Mouse (Mus musculus) thymus, postnatal 25 days (tissue): Measurements from ENCODE around the gene Fbxw8.

Experiments
- DNase-seq: peaks from one replicate; pipeline ENCODE4 v3.0.0; 2022

Gene Fbxw8

GRCm38 (mm10) chr5:118154839-118155564 is at the start of gene Fbxw8:
Gene Fbxw8, minus strand, starts transcription at chr5:118155464.
- peak; percentile 31 for DNase-seq

- no peak for DNase-seq
Observed at GRCm38 (mm10) chr5:118204675-118205440, 49.6 kb upstream of the Fbxw8 start.

GRCm38 (mm10) chr5:118199670-118200069 is 44.4 kb upstream of the Fbxw8 start:
- DNase-seq, result no peak

- DNase-seq, result no peak
Observed at GRCm38 (mm10) chr5:118197421-118197820, 42.2 kb upstream of the Fbxw8 start.

- DNase-seq, result no peak
Observed at GRCm38 (mm10) chr5:118192221-118192620, 37.0 kb upstream of the Fbxw8 start.

GRCm38 (mm10) chr5:118190491-118190890 is 35.2 kb upstream of the Fbxw8 start:
- DNase-seq, result no peak

GRCm38 (mm10) chr5:118188356-118188755 is 33.1 kb upstream of the Fbxw8 start:
- DNase-seq, result no peak

- no peak for DNase-seq
Observed at GRCm38 (mm10) chr5:118186903-118187633, 31.8 kb upstream of the Fbxw8 start.

GRCm38 (mm10) chr5:118177640-118178039 is 22.4 kb upstream of the Fbxw8 start:
- DNase-seq, result no peak

- no peak for DNase-seq
Observed at GRCm38 (mm10) chr5:118175137-118175536, 19.9 kb upstream of the Fbxw8 start.

- DNase-seq, result no peak
Observed at GRCm38 (mm10) chr5:118174310-118175009, 19.2 kb upstream of the Fbxw8 start.

- DNase-seq, result peak; percentile 7
Observed at GRCm38 (mm10) chr5:118172078-118172723, 16.9 kb upstream of the Fbxw8 start.

GRCm38 (mm10) chr5:118171665-118172064 is 16.4 kb upstream of the Fbxw8 start:
- no peak for DNase-seq

- DNase-seq, result peak; percentile 22
Observed at GRCm38 (mm10) chr5:118170888-118171529, 15.7 kb upstream of the Fbxw8 start.

- DNase-seq, result peak; percentile 34
Observed at GRCm38 (mm10) chr5:118169222-118170221, 14.3 kb upstream of the Fbxw8 start.

GRCm38 (mm10) chr5:118167561-118167995 is 12.3 kb upstream of the Fbxw8 start:
- no peak for DNase-seq

GRCm38 (mm10) chr5:118165462-118165861 is 10.2 kb upstream of the Fbxw8 start:
- DNase-seq, result no peak

- no peak for DNase-seq
Observed at GRCm38 (mm10) chr5:118164581-118164980, 9.3 kb upstream of the Fbxw8 start, which contains the start of gene Hrk. Gene Hrk, plus strand, starts transcription at chr5:118164648.

- no peak for DNase-seq
Observed at GRCm38 (mm10) chr5:118160691-118161090, 5.4 kb upstream of the Fbxw8 start.

GRCm38 (mm10) chr5:118156976-118157375 is 1.7 kb upstream of the Fbxw8 start:
- DNase-seq, result no peak
